ENCODE assay signal across 23 mouse cellular contexts in genomic region chr1:71635101-71636014, GRCm38 (mm10). TPM values are rescaled to one million over a fixed set of nuclear protein-coding genes. Genes with fewer than 3 reads are reported as not detected.
A peak's percentile ranks its signal among the peaks of the same experiment; 100 is the strongest.
DNase-seq lines count a peak whose midpoint lies in the region; ATAC-seq and TF ChIP-seq lines count a peak whose summit lies in the region.
"Had no signal": no experiment of that assay in that cellular context is flagged by ENCODE, and none has a peak within 500 bp of the region (broad histone marks: within the 10 kb centered on the region; RNA-seq: fewer than 3 reads in every experiment).

No protein-coding gene starts in this region.

- TF ChIP-seq CTCF in liver, adult 2 months (IDR thresholded peaks at IDR 0.05; ENCODE audit: low read depth, low read length): no peak
- TF ChIP-seq CTCF in ES-Bruce4 (IDR thresholded peaks at IDR 0.05; ENCODE audit: low read depth, low read length): no peak

- H3K36me3 ChIP-seq in liver, adult 2 months (ENCODE audit: control insufficient read depth, insufficient read depth, low read length): peaks cover 58% of the 10 kb centered on the region
- H3K36me3 ChIP-seq in liver, embryonic 12.5 days: peaks cover 60% of the 10 kb centered on the region
- H3K36me3 ChIP-seq in ES-Bruce4 (ENCODE audit: control insufficient read depth, insufficient read depth, low read length, poor library complexity, severe bottlenecking): peaks cover 87% of the 10 kb centered on the region
- H3K36me3 ChIP-seq in kidney, embryonic 16.5 days (ENCODE audit: insufficient read depth, low read length): peaks cover 50% of the 10 kb centered on the region

- no peak for TF ChIP-seq EP300 in ES-Bruce4 (IDR thresholded peaks at IDR 0.05; ENCODE audit: insufficient read depth, low read depth, low read length)

- no peak overlapping the region for H3K4me3 ChIP-seq in liver, adult 2 months (ENCODE audit: insufficient read depth, low read depth, low read length)
- H3K4me3 ChIP-seq in liver, embryonic 12.5 days: no peak overlapping the region
- no peak overlapping the region for H3K4me3 ChIP-seq in ES-Bruce4 (ENCODE audit: low read depth, low read length)
- no peak overlapping the region for H3K4me3 ChIP-seq in kidney, embryonic 16.5 days (ENCODE audit: low read length)
- H3K4me3 ChIP-seq: embryonic facial prominence, embryonic 12.5 days; embryonic facial prominence, embryonic 15.5 days; gastrocnemius, adult 2 months; hindbrain, embryonic 13.5 days had no signal

- no peaks in the 10 kb centered on the region for H3K9me3 ChIP-seq in liver, embryonic 12.5 days (replicated peaks)
- H3K9me3 ChIP-seq in ES-Bruce4 (replicated peaks; ENCODE audit: control insufficient read depth, insufficient read depth, low read length, poor library complexity, severe bottlenecking): no peaks in the 10 kb centered on the region; the same call in 1 of the 2 replicates
- H3K9me3 ChIP-seq in kidney, embryonic 16.5 days (ENCODE audit: low read length): no peaks in the 10 kb centered on the region
- H3K9me3 ChIP-seq: embryonic facial prominence, embryonic 12.5 days; embryonic facial prominence, embryonic 15.5 days; hindbrain, embryonic 13.5 days had no signal

- no peak for ATAC-seq in liver, embryonic 12.5 days
- ATAC-seq in megakaryocyte-erythroid progenitor cell, adult 5-6 weeks (replicated peaks; ENCODE audit: low FRiP score, low TSS enrichment, poor library complexity, severe bottlenecking): no peak
- no peak for ATAC-seq in kidney, embryonic 16.5 days (ENCODE audit: low FRiP score, low TSS enrichment)
- ATAC-seq: forebrain, embryonic 14.5 days; forebrain, postnatal 0 days; hindbrain, embryonic 16.5 days had no signal

- no peak for TF ChIP-seq POLR2A in liver, adult 2 months (IDR thresholded peaks at IDR 0.05; ENCODE audit: extremely low read depth, insufficient read depth, low read length)
- no peak for TF ChIP-seq POLR2A in ES-Bruce4 (IDR thresholded peaks at IDR 0.05; ENCODE audit: insufficient read depth, low read length)

- no peak overlapping the region for H3K9ac ChIP-seq in liver, adult 2 months (ENCODE audit: low read depth, low read length)
- H3K9ac ChIP-seq in liver, embryonic 12.5 days: no peak overlapping the region
- no peak overlapping the region for H3K9ac ChIP-seq in ES-Bruce4 (ENCODE audit: low read depth, poor library complexity, severe bottlenecking)
- H3K9ac ChIP-seq in kidney, embryonic 16.5 days (replicated peaks; ENCODE audit: low read length): no peak overlapping the region
- H3K9ac ChIP-seq: embryonic facial prominence, embryonic 12.5 days; embryonic facial prominence, embryonic 15.5 days; forebrain, postnatal 0 days; hindbrain, embryonic 13.5 days had no signal

- peak overlapping the region; percentile 46 for H3K27ac ChIP-seq in liver, adult 2 months (replicated peaks; ENCODE audit: insufficient read depth, low read depth, low read length)
- H3K27ac ChIP-seq in liver, embryonic 12.5 days: no peak overlapping the region
- peak overlapping the region; percentile 21 for H3K27ac ChIP-seq in ES-Bruce4 (ENCODE audit: insufficient read depth, low read length)
- no peak overlapping the region for H3K27ac ChIP-seq in kidney, embryonic 16.5 days (ENCODE audit: low read length)
- H3K27ac ChIP-seq: embryonic facial prominence, embryonic 12.5 days; embryonic facial prominence, embryonic 15.5 days; gastrocnemius, adult 2 months; hindbrain, embryonic 13.5 days had no signal

- DNase-seq in liver, adult 2 months (ENCODE audit: extremely low read depth, low read depth, low spot score): peak; percentile 74
- peak; percentile 64 for DNase-seq in ZHBTc4 (ENCODE audit: low read depth, low spot score)
- peak; percentile 27 for DNase-seq in yolk sac, embryonic 10.5 days (ENCODE audit: low spot score)
- DNase-seq: adrenal gland, postnatal 10 days; adrenal gland, postnatal 36 days; cerebellum, adult 18-20 months; cerebellum, adult 9-10 months; cerebellum, postnatal 14 days; forebrain, postnatal 0 days; gastrocnemius, adult 2 months; gastrocnemius, postnatal 14 days; heart, adult 11 months had no signal

- no peak overlapping the region for H3K4me2 ChIP-seq in liver, embryonic 12.5 days
- no peak overlapping the region for H3K4me2 ChIP-seq in kidney, embryonic 16.5 days (replicated peaks; ENCODE audit: low read depth, low read length)
- H3K4me2 ChIP-seq: embryonic facial prominence, embryonic 12.5 days; embryonic facial prominence, embryonic 15.5 days; heart, embryonic 11.5 days; hindbrain, embryonic 13.5 days had no signal

- peaks cover 45% of the 10 kb centered on the region for H3K4me1 ChIP-seq in liver, adult 2 months (ENCODE audit: control insufficient read depth, insufficient read depth, low read length)
- H3K4me1 ChIP-seq in liver, embryonic 12.5 days: no peaks in the 10 kb centered on the region
- H3K4me1 ChIP-seq in ES-Bruce4 (ENCODE audit: control insufficient read depth, insufficient read depth, low read length): no peaks in the 10 kb centered on the region
- no peaks in the 10 kb centered on the region for H3K4me1 ChIP-seq in kidney, embryonic 16.5 days (ENCODE audit: insufficient read depth, low read length)
- H3K4me1 ChIP-seq: embryonic facial prominence, embryonic 12.5 days; embryonic facial prominence, embryonic 15.5 days; hindbrain, embryonic 13.5 days had no signal

- H3K27me3 ChIP-seq in liver, adult 2 months (ENCODE audit: control insufficient read depth, insufficient read depth, low read length): no peaks in the 10 kb centered on the region
- H3K27me3 ChIP-seq in liver, embryonic 12.5 days (replicated peaks): no peaks in the 10 kb centered on the region
- H3K27me3 ChIP-seq in ES-Bruce4 (ENCODE audit: control insufficient read depth, insufficient read depth, low read length, poor library complexity, severe bottlenecking): no peaks in the 10 kb centered on the region
- no peaks in the 10 kb centered on the region for H3K27me3 ChIP-seq in kidney, embryonic 16.5 days (ENCODE audit: insufficient read depth, low read length)
- H3K27me3 ChIP-seq: embryonic facial prominence, embryonic 12.5 days; embryonic facial prominence, embryonic 15.5 days; hindbrain, embryonic 13.5 days had no signal

- no peaks in the 10 kb centered on the region for H3K79me2 ChIP-seq in liver, adult 2 months (ENCODE audit: control insufficient read depth, insufficient read depth, low read length)

- 46% methylated on average over 10 of the region's 10 CpGs for WGBS in liver, adult 2 months
- WGBS in liver, embryonic 12.5 days (ENCODE audit: insufficient replicate concordance): 77% methylated on average over 10 of the region's 10 CpGs
- WGBS in kidney, embryonic 16.5 days: 92% methylated on average over 10 of the region's 10 CpGs

RNA-seq across cellular contexts. Expression of gene Fn1, which starts 17.6 kb away (rescaled TPM):
- 530 and 615 TPM in 2 replicates for total RNA-seq in liver, adult 2 months (2014; rRNA removed)
- 649 and 698 TPM in 2 replicates for polyA plus RNA-seq in liver, adult 2 months (2012; rRNA removed)
- polyA plus RNA-seq in liver, embryonic 12.5 days (2016; fragmentation: Nextera tagmentation; extraction: Ambion mirVana): 89.2 and 92.0 TPM in 2 replicates
- 478 and 518 TPM in 2 replicates for polyA plus RNA-seq in ES-Bruce4 (2011; ENCODE audit: insufficient read depth, insufficient read length, low read depth, missing spikeins)
- total RNA-seq in megakaryocyte-erythroid progenitor cell, adult 5-6 weeks (2014; fragmentation: Nextera tagmentation): 0.68 TPM in 1 of 2 replicates, not detected in the other
- total RNA-seq in megakaryocyte-erythroid progenitor cell, adult 5-6 weeks (2017): 1.3 and 2.2 TPM in 2 replicates
- 168 and 176 TPM in 2 replicates for polyA plus RNA-seq in kidney, embryonic 16.5 days (2015; fragmentation: Nextera tagmentation; extraction: Ambion mirVana)
- total RNA-seq: MEL had no signal

Comparison
In these comparisons a context has a peak if more than half of its experiments do, and no peak if none do; other contexts are left out.
1. H3K27ac ChIP-seq: peak in liver, adult 2 months (single experiment) and ES-Bruce4 (single experiment); none in liver, embryonic 12.5 days (single experiment) and kidney, embryonic 16.5 days (single experiment).
2. Peak in every context shown above with its lines, with median percentiles within 50 percentile points of each other: DNase-seq.